Mouse (Mus musculus): ENCODE measurements around the gene Wars.

The Wars gene

GRCm38 (mm10) chr12:108823036-108823435, 70.9 kb downstream of the Wars start:
- no peak for DNase-seq

GRCm38 (mm10) chr12:108820461-108820860, 73.5 kb downstream of the Wars start:
- DNase-seq, result no peak

GRCm38 (mm10) chr12:108816569-108816968, 77.4 kb downstream of the Wars start:
- DNase-seq, result no peak

GRCm38 (mm10) chr12:108814470-108814869, 79.5 kb downstream of the Wars start:
- no peak for DNase-seq

- DNase-seq, result no peak
These were observed 81.5 kb downstream of the Wars start for GRCm38 (mm10) chr12:108812463-108812862.

- DNase-seq, result peak; percentile 20
These were observed 82.8 kb downstream of the Wars start for GRCm38 (mm10) chr12:108811133-108811532.

- no peak for DNase-seq
These were observed 83.7 kb downstream of the Wars start for GRCm38 (mm10) chr12:108810309-108810708.

All from embryo, embryonic 11 days (tissue).